Mouse (Mus musculus) kidney, postnatal 0 days (tissue): ENCODE data around the gene Trim25. TPM values are rescaled to one million over a fixed set of nuclear protein-coding genes. Genes with fewer than 3 reads are reported as not detected.

Source experiments
- ATAC-seq: fragments of 200-750 bp; cut with Nextera tagmentation; replicated peaks from 2 replicates; pipeline ENCODE4 v1.8.0; 2017; ENCODE audit warnings: low read depth, moderate number of reproducible peaks, moderate TSS enrichment, moderate library complexity; ENCODE audit not compliant: low FRiP score
- DNase-seq: peaks from one replicate; pipeline ENCODE4 v3.0.0-alpha.2; 2016; ENCODE audit warnings: low spot score
- H3K27ac ChIP-seq: fragments of 300-500 bp; sonication (generic); 2 replicates; pipeline ENCODE4 v1.5.1; 2014; ENCODE audit warnings: mild to moderate bottlenecking
- H3K27me3 ChIP-seq: fragments of 300-500 bp; sonication (generic); 2 replicates; pipeline ENCODE4 v1.6.1; 2014; ENCODE audit warnings: low read length, mixed read lengths; ENCODE audit not compliant: insufficient read depth
- H3K36me3 ChIP-seq: fragments of 300-500 bp; sonication (generic); 2 replicates; pipeline ENCODE4 v1.6.1; 2014; ENCODE audit warnings: low read length, mixed read lengths; ENCODE audit not compliant: insufficient read depth
- H3K4me1 ChIP-seq: fragments of 300-500 bp; sonication (generic); replicated peaks from 2 replicates; pipeline ENCODE4 v1.6.1; 2014; ENCODE audit warnings: antibody characterized with exemption, low read length, mixed read lengths; ENCODE audit not compliant: insufficient read depth
- H3K4me2 ChIP-seq: fragments of 300-500 bp; sonication (generic); 2 replicates; pipeline ENCODE4 v1.6.1; 2014; ENCODE audit warnings: mild to moderate bottlenecking, low read length, moderate library complexity, mixed read lengths
- H3K4me3 ChIP-seq: fragments of 300-500 bp; sonication (generic); replicated peaks from 2 replicates; pipeline ENCODE4 v1.5.1; 2014; ENCODE audit warnings: low read depth, low read length
- H3K9ac ChIP-seq: fragments of 300-500 bp; sonication (generic); 2 replicates; pipeline ENCODE4 v1.6.1; 2014; ENCODE audit warnings: low read depth, low read length
- H3K9me3 ChIP-seq: fragments of 300-500 bp; sonication (generic); replicated peaks from 2 replicates; pipeline ENCODE4 v1.6.1; 2016; ENCODE audit warnings: low read length, inconsistent platforms, mixed read lengths
- CTCF ChIP-seq: IDR thresholded peaks from 2 replicates; pipeline ENCODE4 v1.5.1; 2016; ENCODE audit warnings: antibody characterized with exemption, low read depth, mild to moderate bottlenecking, moderate library complexity
- WGBS: fragments of 180-500 bp; shearing (Covaris S2); extraction: QIAGEN DNeasy Blood & Tissue Kit; methylation state at CpG from one replicate; pipeline ENCODE4 v1.1.7; 2014; 5-methylcytosine and 5-hydroxymethylcytosine counted together
- polyA plus RNA-seq: library from polyadenylated mRNA; unstranded; fragments of >200 nt; fragmentation: Nextera tagmentation; extraction: Ambion mirVana; gene quantifications from 2 replicates; pipeline ENCODE4 v1.2.1, GENCODE M21; 2015

Gene Trim25
- polyA plus RNA-seq, 1 experiment from 2014 or later = 17.6 TPM

GRCm38 (mm10) chr11:89069303-89069702 is 70.1 kb downstream of the Trim25 start:
- Histone ChIP-seq H3K27me3 (no peaks in the 10 kb centered on the region), H3K9ac (no peak overlapping the region), H3K36me3 (no peaks in the 10 kb centered on the region), H3K4me2 (no peak overlapping the region), H3K27ac (no peak overlapping the region), H3K9me3 (no peaks in the 10 kb centered on the region), H3K4me3 (no peak overlapping the region), H3K4me1 (no peaks in the 10 kb centered on the region)
- 32% methylated on average over 6 of the region's 6 CpGs for WGBS
- peak; percentile 88 for TF ChIP-seq CTCF
- DNase-seq = peak; percentile 76
- ATAC-seq = no peak

Other genes with a start within 250 kb of the Trim25 start
- gene Akap1, start 134.8 kb upstream of the Trim25 start, polyA plus RNA-seq = 16.9 and 17.5 TPM in 2 replicates
- gene Scpep1, start 43.9 kb upstream of the Trim25 start, polyA plus RNA-seq = 149 and 169 TPM in 2 replicates
- not detected in 2 replicates for gene Elobl, start 32.4 kb upstream of the Trim25 start, polyA plus RNA-seq
- 10.9 and 12.1 TPM in 2 replicates for gene Coil, start 29.1 kb upstream of the Trim25 start, polyA plus RNA-seq
- gene Dgke, start 67.5 kb downstream of the Trim25 start, polyA plus RNA-seq = 2.6 and 3.3 TPM in 2 replicates
- 0.45 TPM in 1 of 2 replicates, not detected in the other for gene Gm525, start 74.5 kb downstream of the Trim25 start, polyA plus RNA-seq